Mouse (Mus musculus) ES-E14 (cell line): ENCODE data around the gene Cyth4.

Experiments used
- CHD2 ChIP-seq: IDR thresholded peaks from 2 replicates; pipeline ENCODE4 v1.6.1; 2014; ENCODE audit warnings: mild to moderate bottlenecking, low read depth, low read length, inconsistent platforms
- HCFC1 ChIP-seq: IDR thresholded peaks from 2 replicates; pipeline ENCODE4 v1.6.1; 2012; ENCODE audit warnings: low read length, inconsistent platforms, borderline replicate concordance; ENCODE audit not compliant: insufficient read depth
- MAFK ChIP-seq: IDR thresholded peaks from 2 replicates; pipeline ENCODE4 v1.6.1; 2014; ENCODE audit warnings: mild to moderate bottlenecking, low read depth, low read length, inconsistent platforms; ENCODE audit not compliant: insufficient read depth
- ZNF384 ChIP-seq: IDR thresholded peaks from 2 replicates; pipeline ENCODE4 v1.6.1; 2012; ENCODE audit warnings: low read depth, low read length, inconsistent platforms

DNA sequence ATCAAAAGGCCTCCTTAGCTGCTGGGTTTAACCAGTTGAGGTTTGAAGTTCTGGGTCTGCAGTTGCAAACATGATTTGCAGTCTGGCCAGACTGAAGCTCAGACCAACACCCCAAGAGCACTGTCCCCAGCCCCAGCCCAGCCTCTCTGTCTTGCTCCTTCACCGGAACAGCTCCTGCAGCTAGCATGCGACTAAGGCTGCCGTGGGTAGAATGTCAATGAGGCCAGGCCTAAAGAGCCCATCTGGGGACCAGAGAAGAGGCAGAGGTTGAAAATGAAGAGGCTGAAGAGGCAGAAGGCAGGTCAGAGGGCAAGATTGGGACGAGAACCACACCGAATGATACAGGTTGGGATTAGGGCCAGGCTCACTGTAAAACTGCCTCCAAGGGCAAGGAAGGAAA lies 36.6 kb downstream of the Cyth4 start:
- TF ChIP-seq ZNF384 = no peak
- TF ChIP-seq CHD2 = no peak
- no peak for TF ChIP-seq MAFK
- no peak for TF ChIP-seq HCFC1
